Mouse (Mus musculus) liver, embryonic 15.5 days (tissue): ENCODE results near the gene Chd1. TPM values are rescaled to one million over a fixed set of nuclear protein-coding genes. Genes with fewer than 3 reads are reported as not detected.

Experiments
- ATAC-seq: fragments of 200-750 bp; cut with Nextera tagmentation; 2 replicates; pipeline ENCODE4 v1.8.0; 2017; ENCODE audit warnings: moderate number of reproducible peaks, mild to moderate bottlenecking, moderate library complexity; ENCODE audit not compliant: insufficient read depth
- H3K27ac ChIP-seq: fragments of 300-500 bp; sonication (generic); replicated peaks from 2 replicates; pipeline ENCODE4 v1.5.1; 2015; ENCODE audit warnings: mild to moderate bottlenecking, inconsistent platforms
- H3K27me3 ChIP-seq: fragments of 300-500 bp; sonication (generic); 2 replicates; pipeline ENCODE4 v1.6.1; 2015; ENCODE audit warnings: mild to moderate bottlenecking, inconsistent platforms
- H3K36me3 ChIP-seq: fragments of 300-500 bp; sonication (generic); replicated peaks from 2 replicates; pipeline ENCODE4 v1.6.1; 2015; ENCODE audit warnings: moderate library complexity, mild to moderate bottlenecking, inconsistent platforms
- H3K4me1 ChIP-seq: fragments of 300-500 bp; sonication (generic); replicated peaks from 2 replicates; pipeline ENCODE4 v1.6.1; 2015; ENCODE audit warnings: inconsistent platforms
- H3K4me2 ChIP-seq: fragments of 300-500 bp; sonication (generic); 2 replicates; pipeline ENCODE4 v1.6.1; 2015; ENCODE audit warnings: moderate library complexity, mild to moderate bottlenecking, inconsistent platforms
- H3K4me3 ChIP-seq: fragments of 300-500 bp; sonication (generic); replicated peaks from 2 replicates; pipeline ENCODE4 v1.5.1; 2015; ENCODE audit warnings: mild to moderate bottlenecking, inconsistent platforms
- H3K9ac ChIP-seq: fragments of 300-500 bp; sonication (generic); 2 replicates; pipeline ENCODE4 v1.6.1; 2015; ENCODE audit warnings: moderate library complexity, mild to moderate bottlenecking, inconsistent platforms
- H3K9me3 ChIP-seq: fragments of 300-500 bp; sonication (generic); replicated peaks from 2 replicates; pipeline ENCODE4 v1.6.1; 2016; ENCODE audit warnings: inconsistent platforms
- WGBS: fragments of 180-500 bp; shearing (Covaris S2); methylation state at CpG from one replicate; pipeline ENCODE4 v1.1.7; 2015; ENCODE audit warnings: mixed read lengths; ENCODE audit not compliant: insufficient replicate concordance; 5-methylcytosine and 5-hydroxymethylcytosine counted together
- polyA plus RNA-seq: library from polyadenylated mRNA; unstranded; fragments of >200 nt; fragmentation: Nextera tagmentation; extraction: Ambion mirVana; gene quantifications from 2 replicates; pipeline ENCODE4 v1.2.1, GENCODE M21; 2015

Chd1 gene
- polyA plus RNA-seq, 1 experiment from 2014 or later, result 12.7 TPM

GRCm38 (mm10) chr17:15812136-15812778 is 107.5 kb downstream of the Chd1 start:
- WGBS, result 60% methylated on average over 13 of the region's 13 CpGs
- no peak for ATAC-seq
- Histone ChIP-seq H3K4me2 (no peak overlapping the region), H3K4me1 (no peaks in the 10 kb centered on the region), H3K36me3 (no peaks in the 10 kb centered on the region), H3K9ac (no peak overlapping the region), H3K27ac (no peak overlapping the region), H3K4me3 (no peak overlapping the region), H3K27me3 (no peaks in the 10 kb centered on the region), H3K9me3 (no peaks in the 10 kb centered on the region)

GRCm38 (mm10) chr17:15813658-15814212 is 109.0 kb downstream of the Chd1 start:
- no peaks in the 10 kb centered on the region for H3K9me3 ChIP-seq
- H3K27me3 ChIP-seq, result no peaks in the 10 kb centered on the region
- no peaks in the 10 kb centered on the region for H3K4me1 ChIP-seq
- WGBS, result 64% methylated on average over 3 of the region's 3 CpGs
- no peak overlapping the region for H3K4me2 ChIP-seq
- ATAC-seq, result no peak
- no peaks in the 10 kb centered on the region for H3K36me3 ChIP-seq
- no peak overlapping the region for H3K9ac ChIP-seq
- H3K4me3 ChIP-seq, result no peak overlapping the region
- H3K27ac ChIP-seq, result no peak overlapping the region

- Histone ChIP-seq H3K27ac (no peak overlapping the region), H3K9me3 (no peaks in the 10 kb centered on the region), H3K36me3 (no peaks in the 10 kb centered on the region), H3K4me2 (no peak overlapping the region), H3K4me1 (no peaks in the 10 kb centered on the region), H3K9ac (no peak overlapping the region), H3K27me3 (no peaks in the 10 kb centered on the region), H3K4me3 (no peak overlapping the region)
- 67% methylated on average over 10 of the region's 10 CpGs for WGBS
- ATAC-seq, result no peak
Observed at GRCm38 (mm10) chr17:15815312-15816018, 110.7 kb downstream of the Chd1 start.

- no peaks in the 10 kb centered on the region for H3K4me1 ChIP-seq
- no peak for ATAC-seq
Observed at GRCm38 (mm10) chr17:15816379-15817095, 111.8 kb downstream of the Chd1 start.

GRCm38 (mm10) chr17:15817096-15817450 is 112.3 kb downstream of the Chd1 start:
- no peaks in the 10 kb centered on the region for H3K4me1 ChIP-seq
- no peaks in the 10 kb centered on the region for H3K27me3 ChIP-seq
- no peak overlapping the region for H3K4me2 ChIP-seq
- ATAC-seq, result no peak
- H3K27ac ChIP-seq, result no peak overlapping the region
- no peak overlapping the region for H3K4me3 ChIP-seq
- WGBS, result 60% methylated on average over 5 of the region's 5 CpGs
- H3K9ac ChIP-seq, result no peak overlapping the region
- H3K9me3 ChIP-seq, result no peaks in the 10 kb centered on the region
- H3K36me3 ChIP-seq, result no peaks in the 10 kb centered on the region

More at GRCm38 (mm10) chr17:15816379-15817095, 111.8 kb downstream of the Chd1 start:
- Histone ChIP-seq H3K27me3 (no peaks in the 10 kb centered on the region), H3K9ac (no peak overlapping the region), H3K27ac (no peak overlapping the region), H3K4me3 (no peak overlapping the region), H3K36me3 (no peaks in the 10 kb centered on the region), H3K4me2 (no peak overlapping the region), H3K9me3 (no peaks in the 10 kb centered on the region)
- 59% methylated on average over 11 of the region's 11 CpGs for WGBS

- H3K9me3 ChIP-seq, result no peaks in the 10 kb centered on the region
- no peak overlapping the region for H3K27ac ChIP-seq
- 74% methylated on average over 2 of the region's 2 CpGs for WGBS
- H3K4me2 ChIP-seq, result no peak overlapping the region
- H3K4me3 ChIP-seq, result no peak overlapping the region
- no peaks in the 10 kb centered on the region for H3K27me3 ChIP-seq
- H3K9ac ChIP-seq, result no peak overlapping the region
- no peaks in the 10 kb centered on the region for H3K4me1 ChIP-seq
- no peaks in the 10 kb centered on the region for H3K36me3 ChIP-seq
- no peak for ATAC-seq
Observed at GRCm38 (mm10) chr17:15817634-15818033, 112.9 kb downstream of the Chd1 start.

GRCm38 (mm10) chr17:15818372-15818771 is 113.6 kb downstream of the Chd1 start:
- H3K27ac ChIP-seq, result no peak overlapping the region
- no peak overlapping the region for H3K4me3 ChIP-seq
- WGBS, result 70% methylated on average over 8 of the region's 8 CpGs
- H3K9me3 ChIP-seq, result no peaks in the 10 kb centered on the region
- ATAC-seq, result no peak
- H3K27me3 ChIP-seq, result peaks cover 5% of the 10 kb centered on the region
- H3K4me2 ChIP-seq, result no peak overlapping the region
- H3K36me3 ChIP-seq, result no peaks in the 10 kb centered on the region
- no peak overlapping the region for H3K9ac ChIP-seq
- H3K4me1 ChIP-seq, result no peaks in the 10 kb centered on the region

- H3K36me3 ChIP-seq, result no peaks in the 10 kb centered on the region
- ATAC-seq, result no peak
- H3K4me3 ChIP-seq, result no peak overlapping the region
- no peak overlapping the region for H3K27ac ChIP-seq
- H3K9ac ChIP-seq, result no peak overlapping the region
- peaks cover 22% of the 10 kb centered on the region for H3K27me3 ChIP-seq
- H3K4me2 ChIP-seq, result no peak overlapping the region
- no peaks in the 10 kb centered on the region for H3K9me3 ChIP-seq
- H3K4me1 ChIP-seq, result no peaks in the 10 kb centered on the region
- WGBS, result 52% methylated on average over 6 of the region's 6 CpGs
Observed at GRCm38 (mm10) chr17:15820146-15820545, 115.4 kb downstream of the Chd1 start.

GRCm38 (mm10) chr17:15820761-15821160 is 116.0 kb downstream of the Chd1 start:
- H3K4me2 ChIP-seq, result no peak overlapping the region
- H3K36me3 ChIP-seq, result no peaks in the 10 kb centered on the region
- ATAC-seq, result no peak
- no peaks in the 10 kb centered on the region for H3K9me3 ChIP-seq
- H3K27ac ChIP-seq, result no peak overlapping the region
- 66% methylated on average over 10 of the region's 10 CpGs for WGBS
- H3K4me3 ChIP-seq, result no peak overlapping the region
- no peaks in the 10 kb centered on the region for H3K4me1 ChIP-seq
- peaks cover 29% of the 10 kb centered on the region for H3K27me3 ChIP-seq
- no peak overlapping the region for H3K9ac ChIP-seq

GRCm38 (mm10) chr17:15821706-15822105 is 116.9 kb downstream of the Chd1 start:
- 53% methylated on average over 4 of the region's 4 CpGs for WGBS
- H3K4me1 ChIP-seq, result peaks cover 7% of the 10 kb centered on the region

More at GRCm38 (mm10) chr17:15821706-15822105, 116.9 kb downstream of the Chd1 start:
- Histone ChIP-seq H3K27ac (no peak overlapping the region), H3K9ac (no peak overlapping the region), H3K4me3 (no peak overlapping the region), H3K27me3 (peaks cover 38% of the 10 kb centered on the region), H3K4me2 (no peak overlapping the region), H3K9me3 (no peaks in the 10 kb centered on the region), H3K36me3 (no peaks in the 10 kb centered on the region)
- ATAC-seq, result no peak
